Comparison of ENCODE assay signal across 11 mouse cellular contexts in genomic region chr15:81697175-81697574, GRCm38 (mm10). TPM values are rescaled to one million over a fixed set of nuclear protein-coding genes. Genes with fewer than 3 reads are reported as not detected.
DNase-seq lines count a peak whose midpoint lies in the region; ATAC-seq and TF ChIP-seq lines count a peak whose summit lies in the region.
"Had no signal": no experiment of that assay in that cellular context is flagged by ENCODE, and none has a peak within 500 bp of the region (broad histone marks: within the 10 kb centered on the region; RNA-seq: fewer than 3 reads in every experiment).

Gene Chadl (minus strand): TSS chr15:81697287.

- no peak within 1 kb of the TSS for H3K27ac ChIP-seq in forebrain, embryonic 14.5 days (ENCODE audit: low read depth, low read length)
- no peak within 1 kb of the TSS for H3K27ac ChIP-seq in forebrain, embryonic 13.5 days
- H3K27ac ChIP-seq in CH12.LX (ENCODE audit: insufficient read depth, low read depth): no peak within 1 kb of the TSS
- H3K27ac ChIP-seq: liver, embryonic 15.5 days had no signal

- H3K79me2 ChIP-seq in CH12.LX (replicated peaks; ENCODE audit: control insufficient read depth, extremely low read depth, insufficient read depth, poor library complexity, severe bottlenecking): no peaks in the 10 kb centered on the region

- in situ Hi-C loops in CH12.LX (cut with MboI; ENCODE audit: low pct_ligation_motif_present, low pct_unique_long_range_greater_than_20kb, low sequenced_read_pairs): no loop called here

- ATAC-seq in forebrain, embryonic 14.5 days: no peak; the same call in 1 of the 2 replicates
- no peak for ATAC-seq in forebrain, embryonic 13.5 days
- ATAC-seq: intestine, postnatal 0 days had no signal

- no peak within 1 kb of the TSS for H3K4me2 ChIP-seq in forebrain, embryonic 14.5 days (ENCODE audit: low read length)
- no peak within 1 kb of the TSS for H3K4me2 ChIP-seq in forebrain, embryonic 13.5 days
- H3K4me2 ChIP-seq in CH12.LX (ENCODE audit: insufficient read depth, low read depth, poor library complexity, severe bottlenecking): peak within 1 kb of the TSS; percentile 9; the same call in 1 of the 2 replicates
- H3K4me2 ChIP-seq: liver, embryonic 15.5 days had no signal

- dilution Hi-C loops in CH12.LX (cut with MboI; ENCODE audit: extremely low pct_ligation_motif_present, extremely low pct_unique_long_range_greater_than_20kb, low sequenced_read_pairs): no loop called here

- intact Hi-C loops in left cerebral cortex, postnatal 25 days (cut with DNase I): no loop called here

- TF ChIP-seq CTCF in CH12.LX (conservative IDR thresholded peaks at IDR 0.05 in 1 of 2, IDR thresholded peaks at IDR 0.05 in 1 of 2; ENCODE audit: low read depth in 2 of 2, low read length in 2 of 2): no peak

- peak; percentile 36 for DNase-seq in forebrain, embryonic 14.5 days (ENCODE audit: low spot score)
- no peak for DNase-seq in CH12.LX (ENCODE audit: extremely low read depth)
- peak; percentile 32 to 61 for DNase-seq in frontal cortex, postnatal 14 days (ENCODE audit: low spot score in 2 of 2)
- DNase-seq in left cerebral cortex, postnatal 25 days (ENCODE audit: low spot score in 2 of 2): peak; percentile 27 to 48
- no peak for DNase-seq in spleen, adult 18-20 months
- DNase-seq in spleen, adult 12 weeks (ENCODE audit: low spot score): no peak
- no peak for DNase-seq in spleen, postnatal 36 days (ENCODE audit: low spot score in 2 of 2)
- DNase-seq: gastrocnemius, postnatal 10 days had no signal

- TF ChIP-seq POLR2A in CH12.LX (IDR thresholded peaks at IDR 0.05; ENCODE audit: low read depth, low read length): no peak

- peaks cover 28% of the 10 kb centered on the region for H3K27me3 ChIP-seq in forebrain, embryonic 14.5 days (replicated peaks; ENCODE audit: control insufficient read depth, insufficient read depth, low read length)
- peaks cover 45% of the 10 kb centered on the region for H3K27me3 ChIP-seq in forebrain, embryonic 13.5 days
- H3K27me3 ChIP-seq in CH12.LX (replicated peaks): peaks cover 4% of the 10 kb centered on the region

- H3K4me3 ChIP-seq in forebrain, embryonic 14.5 days (ENCODE audit: low read depth, low read length): no peak within 1 kb of the TSS
- no peak within 1 kb of the TSS for H3K4me3 ChIP-seq in forebrain, embryonic 13.5 days
- no peak within 1 kb of the TSS for H3K4me3 ChIP-seq in CH12.LX (replicated peaks in 1 of 3; ENCODE audit: low read depth in 2 of 3, low read length in 2 of 3, poor library complexity in 1 of 3)
- H3K4me3 ChIP-seq: liver, embryonic 15.5 days had no signal

- no peak within 1 kb of the TSS for H3K9ac ChIP-seq in forebrain, embryonic 14.5 days (ENCODE audit: low read length)
- no peak within 1 kb of the TSS for H3K9ac ChIP-seq in forebrain, embryonic 13.5 days
- no peak within 1 kb of the TSS for H3K9ac ChIP-seq in CH12.LX (ENCODE audit: insufficient read depth, low read depth)
- H3K9ac ChIP-seq: liver, embryonic 15.5 days had no signal

- no peaks in the 10 kb centered on the region for H3K4me1 ChIP-seq in forebrain, embryonic 14.5 days (ENCODE audit: control insufficient read depth, insufficient read depth, low read length)
- H3K4me1 ChIP-seq in forebrain, embryonic 13.5 days: peaks cover 21% of the 10 kb centered on the region
- peaks cover 8 to 9% of the 10 kb centered on the region in 2 experiments for H3K4me1 ChIP-seq in CH12.LX (ENCODE audit: control insufficient read depth in 1 of 2, insufficient read depth in 2 of 2)

- H3K9me3 ChIP-seq in forebrain, embryonic 14.5 days (replicated peaks; ENCODE audit: control insufficient read depth, low read length): no peaks in the 10 kb centered on the region
- no peaks in the 10 kb centered on the region for H3K9me3 ChIP-seq in forebrain, embryonic 13.5 days (replicated peaks)
- peaks cover 7% of the 10 kb centered on the region for H3K9me3 ChIP-seq in CH12.LX (replicated peaks; ENCODE audit: low read length)
- H3K9me3 ChIP-seq: liver, embryonic 15.5 days had no signal

- no peaks in the 10 kb centered on the region for H3K36me3 ChIP-seq in forebrain, embryonic 14.5 days (ENCODE audit: control insufficient read depth, insufficient read depth, low read length)
- peaks cover 2% of the 10 kb centered on the region; the same call in 1 of the 2 replicates for H3K36me3 ChIP-seq in forebrain, embryonic 13.5 days (ENCODE audit: poor library complexity, severe bottlenecking)
- H3K36me3 ChIP-seq in CH12.LX (replicated peaks in 1 of 2; ENCODE audit: control insufficient read depth in 1 of 2, insufficient read depth in 1 of 2, low read length in 1 of 2): peaks cover 0 to 3% of the 10 kb centered on the region in 2 experiments

- no peak for TF ChIP-seq RAD21 in CH12.LX (IDR thresholded peaks at IDR 0.05; ENCODE audit: low read depth, low read length)

- 44% methylated on average over 7 of the region's 7 CpGs for WGBS in forebrain, embryonic 14.5 days
- WGBS in forebrain, embryonic 13.5 days: 51% methylated on average over 7 of the region's 7 CpGs

- no peak for TF ChIP-seq EP300 in CH12.LX (IDR thresholded peaks at IDR 0.05; ENCODE audit: low read length)

TF ChIP-seq in CH12.LX, 34 proteins besides CTCF, POLR2A, EP300 and RAD21:
- no peak for TF ChIP-seq MEF2A (IDR thresholded peaks at IDR 0.05; ENCODE audit: borderline replicate concordance, low read depth, low read length)
- TF ChIP-seq KAT2A (IDR thresholded peaks at IDR 0.05; ENCODE audit: insufficient replicate concordance, low read length): no peak
- TF ChIP-seq USF1 (IDR thresholded peaks at IDR 0.05; ENCODE audit: low read depth, low read length): no peak
- TF ChIP-seq BHLHE40 (IDR thresholded peaks at IDR 0.05; ENCODE audit: low read depth, low read length): no peak
- no peak for TF ChIP-seq CHD1 (IDR thresholded peaks at IDR 0.05; ENCODE audit: low read depth, low read length)
- no peak for TF ChIP-seq MYC (IDR thresholded peaks at IDR 0.05; ENCODE audit: low read depth, low read length)
- no peak for TF ChIP-seq ELF1 (IDR thresholded peaks at IDR 0.05; ENCODE audit: low read depth, low read length)
- no peak for TF ChIP-seq RCOR1 (conservative IDR thresholded peaks at IDR 0.05; ENCODE audit: low read depth, low read length)
- no peak for TF ChIP-seq HCFC1 (IDR thresholded peaks at IDR 0.05; ENCODE audit: low read depth, low read length)
- TF ChIP-seq SMC3 (IDR thresholded peaks at IDR 0.05; ENCODE audit: low read depth, low read length): no peak
- TF ChIP-seq ZNF384 (IDR thresholded peaks at IDR 0.05; ENCODE audit: low read depth, low read length): no peak
- no peak for TF ChIP-seq SIN3A (IDR thresholded peaks at IDR 0.05; ENCODE audit: low read length)
- no peak for TF ChIP-seq IRF4 (IDR thresholded peaks at IDR 0.05; ENCODE audit: low read depth, low read length)
TF ChIP-seq in CH12.LX: peak in this region for 0.

RNA-seq across cellular contexts. Expression of gene Chadl, which starts in this region (rescaled TPM):
- polyA plus RNA-seq in forebrain, embryonic 14.5 days (2014; fragmentation: Nextera tagmentation; extraction: Ambion mirVana): 17.0 and 19.8 TPM in 2 replicates
- 7.4 and 7.7 TPM in 2 replicates for polyA plus RNA-seq in forebrain, embryonic 13.5 days (2015; fragmentation: Nextera tagmentation; extraction: Ambion mirVana)
- total RNA-seq in CH12.LX (2012; rRNA removed): 0.17 and 0.21 TPM in 2 replicates
- not detected in 2 replicates for total RNA-seq in CH12.LX (2014; rRNA removed)
- polyA plus RNA-seq in CH12.LX (2012; ENCODE audit: insufficient read length, low read depth): 0.40 and 0.51 TPM in 2 replicates
- total RNA-seq in left cerebral cortex, postnatal 25 days (2021): 10 to 100 TPM; 16.2 to 20.7 TPM

Comparison
In these comparisons a context has a peak if more than half of its experiments do, and no peak if none do; other contexts are left out.
1. RNA of gene Chadl (total RNA-seq): 16.2 to 20.7 TPM in left cerebral cortex, postnatal 25 days; 0.17 to 0.21 TPM in CH12.LX; every median in the first group is over 10 times any median in the second.
2. DNase-seq: peak in forebrain, embryonic 14.5 days (single experiment), frontal cortex, postnatal 14 days (2 of 2) and left cerebral cortex, postnatal 25 days (2 of 2); none in CH12.LX (single experiment), spleen, adult 18-20 months (0 of 2), spleen, adult 12 weeks (single experiment) and spleen, postnatal 36 days (0 of 2).